Mouse (Mus musculus) forebrain, postnatal 0 days (tissue): ENCODE measurements around the gene Slc15a4. TPM values are rescaled to one million over a fixed set of nuclear protein-coding genes. Genes with fewer than 3 reads are reported as not detected.

ENCODE experiments used
- ATAC-seq: fragments of 200-750 bp; cut with Nextera tagmentation; 2 replicates; pipeline ENCODE4 v1.8.0; 2017; ENCODE audit warnings: mild to moderate bottlenecking, moderate library complexity
- DNase-seq: peaks from one replicate; pipeline ENCODE4 v3.0.0-alpha.2; 2015
- H3K27ac ChIP-seq: fragments of 300-500 bp; sonication (generic); 2 replicates; pipeline ENCODE4 v1.5.1; 2014; ENCODE audit warnings: low read depth, mild to moderate bottlenecking, antibody characterized with exemption, low read length, moderate library complexity, mixed read lengths
- H3K27me3 ChIP-seq: fragments of 300-500 bp; sonication (generic); 2 replicates; pipeline ENCODE4 v1.6.1; 2014; ENCODE audit warnings: mild to moderate bottlenecking, low read length, mixed read lengths; ENCODE audit not compliant: insufficient read depth
- H3K36me3 ChIP-seq: fragments of 300-500 bp; sonication (generic); 2 replicates; pipeline ENCODE4 v1.6.1; 2014; ENCODE audit warnings: mild to moderate bottlenecking, moderate library complexity; ENCODE audit not compliant: insufficient read depth
- H3K4me1 ChIP-seq: fragments of 300-500 bp; sonication (generic); 2 replicates; pipeline ENCODE4 v1.6.1; 2014; ENCODE audit warnings: antibody characterized with exemption; ENCODE audit not compliant: insufficient read depth
- H3K4me2 ChIP-seq: fragments of 300-500 bp; sonication (generic); 2 replicates; pipeline ENCODE4 v1.6.1; 2014; ENCODE audit warnings: low read depth, mild to moderate bottlenecking, moderate library complexity
- H3K4me3 ChIP-seq: fragments of 300-500 bp; sonication (generic); 2 replicates; pipeline ENCODE4 v1.5.1; 2014; ENCODE audit warnings: low read depth, low read length, mixed read lengths
- H3K9ac ChIP-seq: fragments of 300-500 bp; sonication (generic); 2 replicates; pipeline ENCODE4 v1.6.1; 2014; ENCODE audit warnings: mild to moderate bottlenecking
- H3K9me3 ChIP-seq: fragments of 300-500 bp; sonication (generic); 2 replicates; pipeline ENCODE4 v1.6.1; 2016; ENCODE audit warnings: low read length
- CTCF ChIP-seq: sonication (generic); IDR thresholded peaks from 2 replicates; pipeline ENCODE4 v1.5.1; 2016; ENCODE audit warnings: antibody characterized with exemption, control low read depth, low read depth
- WGBS: fragments of 180-500 bp; shearing (Covaris S2); extraction: QIAGEN DNeasy Blood & Tissue Kit; methylation state at CpG from one replicate; pipeline ENCODE4 v1.1.7; 2014; 5-methylcytosine and 5-hydroxymethylcytosine counted together
- polyA plus RNA-seq: library from polyadenylated mRNA; unstranded; fragments of >200 nt; fragmentation: Nextera tagmentation; extraction: Ambion mirVana; gene quantifications from 2 replicates; pipeline ENCODE4 v1.2.1, GENCODE M21; 2015
- total RNA-seq: library from RNA; depleted of rRNA; stranded (reverse); fragments of >200 nt; gene quantifications from 2 replicates; pipeline ENCODE4 v1.2.3, GENCODE M21; 2014

Gene Slc15a4
- total and polyA plus RNA-seq, 2 experiments from 2014 or later, result 20.5 to 28.7 TPM

DNA sequence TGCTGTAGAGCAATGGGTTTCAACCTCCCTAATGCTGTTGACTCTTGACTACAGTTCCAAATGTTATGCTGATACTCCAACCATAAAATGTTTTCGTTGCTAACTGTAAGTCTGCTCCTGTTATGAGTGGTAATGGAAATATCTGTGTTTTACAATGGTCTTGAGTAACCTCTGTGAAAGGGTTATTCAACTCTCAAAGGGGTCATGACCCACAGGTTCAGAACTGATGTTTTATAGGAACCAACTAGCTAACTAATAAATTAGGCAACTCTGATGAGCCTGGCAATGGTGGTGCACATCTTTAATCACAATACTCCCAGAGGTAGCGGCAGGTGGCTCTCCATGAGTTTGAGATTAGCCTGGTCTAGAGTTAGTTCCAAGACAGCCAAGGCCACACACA, 5.5 kb upstream of the Slc15a4 start:
- Histone ChIP-seq H3K27ac (no peak overlapping the region), H3K4me2 (no peak overlapping the region), H3K4me1 (no peaks in the 10 kb centered on the region), H3K9me3 (no peaks in the 10 kb centered on the region), H3K27me3 (no peaks in the 10 kb centered on the region), H3K4me3 (no peak overlapping the region), H3K9ac (no peak overlapping the region), H3K36me3 (no peaks in the 10 kb centered on the region)
- no peak for TF ChIP-seq CTCF
- DNase-seq, result no peak
- ATAC-seq, result no peak
- 94% methylated on average over 2 of the region's 2 CpGs for WGBS

DNA sequence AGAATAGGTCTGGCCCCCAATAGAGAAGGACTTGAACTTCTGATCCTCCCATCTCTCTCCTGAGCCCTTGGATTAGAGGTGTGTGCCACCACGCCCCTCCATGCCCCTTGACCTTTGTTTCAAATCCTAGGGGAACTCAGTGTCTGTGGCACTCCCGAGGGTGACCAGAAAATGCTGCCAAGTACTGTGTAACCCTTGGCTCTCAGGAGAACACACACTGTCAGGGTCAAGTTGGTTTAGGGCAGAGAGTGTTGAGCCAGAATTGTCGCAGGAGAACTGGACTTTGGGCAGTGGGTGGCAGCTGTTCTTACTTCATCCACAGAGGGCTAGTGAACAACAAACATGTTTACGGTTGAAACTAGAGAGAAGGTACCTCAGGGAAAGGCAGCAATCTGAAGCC, 4.9 kb upstream of the Slc15a4 start:
- Histone ChIP-seq H3K36me3 (no peaks in the 10 kb centered on the region), H3K9ac (no peak overlapping the region), H3K4me2 (no peak overlapping the region), H3K4me3 (no peak overlapping the region), H3K9me3 (no peaks in the 10 kb centered on the region), H3K27me3 (no peaks in the 10 kb centered on the region), H3K27ac (no peak overlapping the region), H3K4me1 (no peaks in the 10 kb centered on the region)
- 73% methylated on average over 4 of the region's 4 CpGs for WGBS
- TF ChIP-seq CTCF, result no peak
- ATAC-seq (no peak), DNase-seq (no peak)

DNA sequence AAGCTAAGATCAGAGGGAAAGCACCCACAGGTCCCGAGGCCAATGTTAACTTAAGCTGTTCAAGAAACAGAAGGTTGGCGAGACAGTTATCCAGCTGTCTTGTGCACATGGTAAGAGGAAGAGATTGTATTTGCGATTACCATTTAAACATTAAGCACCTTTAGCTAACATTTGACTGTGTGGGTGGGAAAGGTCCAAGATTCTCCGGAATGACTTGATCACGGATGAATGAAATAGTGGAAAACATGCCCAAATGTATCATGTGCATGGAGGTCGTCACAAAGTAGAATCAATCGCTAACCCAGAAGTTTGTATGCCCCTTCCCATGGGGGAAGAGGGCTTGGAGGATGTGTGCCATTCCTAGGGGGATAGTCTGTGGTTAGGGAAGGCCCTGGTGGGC, 969 bp upstream of the Slc15a4 start:
- Histone ChIP-seq H3K27ac (no peak overlapping the region), H3K36me3 (no peaks in the 10 kb centered on the region), H3K9ac (no peak overlapping the region), H3K9me3 (no peaks in the 10 kb centered on the region), H3K4me3 (no peak overlapping the region), H3K4me2 (no peak overlapping the region), H3K4me1 (peaks cover 4% of the 10 kb centered on the region; the same call in 1 of the 2 replicates), H3K27me3 (no peaks in the 10 kb centered on the region)
- DNase-seq, result no peak
- no peak for TF ChIP-seq CTCF
- no peak for ATAC-seq
- 87% methylated on average over 7 of the region's 7 CpGs for WGBS

DNA sequence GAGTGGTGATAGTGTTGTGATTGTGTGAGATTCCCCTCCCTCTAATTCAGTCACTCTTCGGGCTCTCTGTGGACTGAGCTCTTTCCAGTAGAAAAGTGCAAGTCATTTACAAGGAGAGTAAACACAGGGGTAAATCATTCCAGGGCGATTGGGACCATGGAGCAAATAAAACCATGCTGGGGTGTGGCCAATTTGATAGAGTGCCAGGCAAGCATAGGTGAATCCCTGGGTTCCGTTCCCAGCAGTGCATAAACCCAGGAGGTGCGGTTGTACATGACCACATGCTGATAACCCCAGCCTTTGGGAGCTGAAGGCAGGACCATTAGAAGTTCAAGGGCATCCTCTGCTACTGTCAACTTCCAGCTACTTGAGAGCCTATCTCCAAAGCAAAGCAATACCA, 491 bp upstream of the Slc15a4 start:
- H3K27ac ChIP-seq, result no peak overlapping the region
- H3K27me3 ChIP-seq, result no peaks in the 10 kb centered on the region
- no peaks in the 10 kb centered on the region for H3K9me3 ChIP-seq
- no peak for ATAC-seq
- H3K4me3 ChIP-seq, result peak overlapping the region; percentile 63
- peaks cover 4% of the 10 kb centered on the region; the same call in 1 of the 2 replicates for H3K4me1 ChIP-seq
- peak overlapping the region; percentile 94 for H3K4me2 ChIP-seq
- WGBS, result 29% methylated on average over 4 of the region's 4 CpGs
- 0 out of 2 replicates have a peak overlapping the region, but pooled peaks have one; percentile 92 for H3K9ac ChIP-seq
- no peak for TF ChIP-seq CTCF
- DNase-seq, result no peak
- H3K36me3 ChIP-seq, result no peaks in the 10 kb centered on the region

DNA sequence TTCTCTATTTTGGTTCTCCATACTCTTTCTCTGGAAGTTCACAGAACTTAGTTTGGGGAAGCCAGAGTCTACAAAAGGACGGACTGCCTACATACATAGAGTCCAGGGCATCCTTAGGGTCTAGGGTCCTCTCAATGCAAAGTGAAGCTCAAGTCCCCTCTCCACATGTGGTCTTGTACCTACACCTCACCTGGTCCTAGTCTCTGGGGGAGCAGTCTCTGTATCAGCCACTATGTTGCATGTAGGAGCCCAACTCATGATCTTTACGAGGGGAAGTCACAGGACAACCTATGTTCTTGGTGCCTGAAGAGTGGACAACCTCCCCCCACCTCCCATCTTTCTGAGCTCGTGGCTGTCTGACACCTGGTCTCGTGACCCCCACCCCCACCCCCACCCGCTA, 1.0 kb downstream of the Slc15a4 start:
- peak; percentile 10 for DNase-seq
- Histone ChIP-seq H3K36me3 (no peaks in the 10 kb centered on the region), H3K4me3 (peak overlapping the region; percentile 63), H3K27me3 (no peaks in the 10 kb centered on the region), H3K27ac (no peak overlapping the region), H3K4me2 (peak overlapping the region; percentile 94), H3K9ac (peak overlapping the region; percentile 92), H3K4me1 (peaks cover 4% of the 10 kb centered on the region; the same call in 1 of the 2 replicates), H3K9me3 (no peaks in the 10 kb centered on the region)
- peak; percentile 3; the same call in 1 of the 2 replicates for ATAC-seq
- no peak for TF ChIP-seq CTCF
- WGBS, result 19% methylated on average over 5 of the region's 5 CpGs

DNA sequence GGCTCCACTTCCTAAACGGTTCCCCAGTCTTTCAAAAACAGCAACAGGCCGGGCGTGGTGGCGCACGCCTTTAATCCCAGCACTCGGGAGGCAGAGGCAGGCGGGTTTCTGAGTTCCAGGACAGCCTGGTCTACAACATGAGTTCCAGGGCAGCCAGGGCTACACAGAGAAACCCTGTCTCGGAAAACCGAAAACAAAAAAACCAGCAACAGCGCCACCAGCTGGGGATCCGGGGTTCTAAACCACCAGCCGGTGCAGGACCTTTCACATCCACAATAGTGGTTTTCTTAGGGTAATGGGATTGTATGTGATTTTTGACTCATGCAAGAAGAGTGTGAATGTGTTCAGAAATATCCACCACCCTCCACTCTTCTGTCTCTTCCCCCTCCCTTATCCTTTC, 5.5 kb downstream of the Slc15a4 start:
- Histone ChIP-seq H3K4me1 (peaks cover 4% of the 10 kb centered on the region; the same call in 1 of the 2 replicates), H3K4me2 (no peak overlapping the region), H3K27me3 (no peaks in the 10 kb centered on the region), H3K36me3 (no peaks in the 10 kb centered on the region), H3K9me3 (no peaks in the 10 kb centered on the region), H3K4me3 (no peak overlapping the region), H3K27ac (no peak overlapping the region), H3K9ac (no peak overlapping the region)
- TF ChIP-seq CTCF, result no peak
- 91% methylated on average over 12 of the region's 12 CpGs for WGBS
- no peak for ATAC-seq
- DNase-seq, result no peak

DNA sequence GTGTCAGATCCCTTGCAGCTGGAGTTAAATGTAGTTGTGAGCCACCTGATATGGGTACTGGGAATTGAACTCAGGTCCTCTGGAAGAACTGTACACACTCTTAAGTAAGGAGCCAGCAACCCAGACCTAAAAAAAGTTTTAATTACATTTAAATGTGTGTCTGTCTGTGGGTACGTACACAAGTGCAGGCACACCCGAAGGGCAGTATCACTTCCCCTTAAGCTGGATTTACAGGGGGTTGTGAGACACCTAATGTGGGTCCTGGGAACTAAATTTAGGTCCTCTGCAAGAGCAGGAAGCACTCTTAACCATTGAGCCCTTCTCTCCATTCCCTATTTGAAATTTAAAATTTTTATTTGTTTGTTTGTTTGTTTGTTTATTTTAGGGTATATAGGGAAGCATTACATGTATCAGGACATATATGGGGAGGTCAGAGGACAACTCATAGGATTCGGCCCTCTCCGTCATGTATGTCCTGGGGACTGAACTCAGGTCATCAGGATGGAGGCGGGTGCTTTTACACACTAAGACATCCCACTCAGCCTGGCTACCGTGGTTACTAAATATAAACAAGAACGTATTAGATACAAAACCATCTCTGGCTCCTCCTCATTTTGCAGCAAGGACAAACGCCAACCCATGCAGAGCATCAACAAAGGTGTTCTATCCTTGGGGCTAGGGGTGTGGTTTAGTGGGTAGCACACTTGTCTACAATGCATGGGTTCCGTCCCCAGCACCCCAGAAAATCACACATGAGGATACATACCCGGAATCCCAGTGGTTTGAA, 8.1 kb downstream of the Slc15a4 start:
- H3K27ac ChIP-seq, result no peak overlapping the region
- DNase-seq, result no peak
- H3K4me2 ChIP-seq, result no peak overlapping the region
- no peaks in the 10 kb centered on the region for H3K36me3 ChIP-seq
- H3K9me3 ChIP-seq, result no peaks in the 10 kb centered on the region
- H3K4me1 ChIP-seq, result no peaks in the 10 kb centered on the region
- H3K4me3 ChIP-seq, result no peak overlapping the region
- 87% methylated on average over 10 of the region's 10 CpGs for WGBS
- H3K9ac ChIP-seq, result no peak overlapping the region
- no peaks in the 10 kb centered on the region for H3K27me3 ChIP-seq
- no peak for TF ChIP-seq CTCF
- ATAC-seq, result no peak
